Mouse (Mus musculus) ES-E14 (cell line): Measurements from ENCODE around the gene Sf3a1.

ENCODE experiments used
- MAFK ChIP-seq: IDR thresholded peaks from 2 replicates; pipeline ENCODE4 v1.6.1; 2014; ENCODE audit warnings: mild to moderate bottlenecking, low read depth, low read length, inconsistent platforms; ENCODE audit not compliant: insufficient read depth
- ZNF384 ChIP-seq: IDR thresholded peaks from 2 replicates; pipeline ENCODE4 v1.6.1; 2012; ENCODE audit warnings: low read depth, low read length, inconsistent platforms

- no peak for TF ChIP-seq ZNF384
- TF ChIP-seq MAFK: no peak
These were observed 37.5 kb downstream of the Sf3a1 start for GRCm38 (mm10) chr11:4197691-4198090.
